Mouse (Mus musculus) heart, postnatal 0 days (tissue): ENCODE measurements around the gene Vps18. TPM values are rescaled to one million over a fixed set of nuclear protein-coding genes. Genes with fewer than 3 reads are reported as not detected.

Source experiments
- ATAC-seq: fragments of 200-750 bp; cut with Nextera tagmentation; 2 replicates; pipeline ENCODE4 v1.8.0; 2017; ENCODE audit warnings: low read depth, moderate number of reproducible peaks, moderate library complexity; ENCODE audit not compliant: insufficient read depth
- DNase-seq: peaks from one replicate; pipeline ENCODE4 v3.0.0-alpha.2; 2016; ENCODE audit warnings: low spot score
- H3K27ac ChIP-seq: fragments of 300-500 bp; sonication (generic); 2 replicates; pipeline ENCODE4 v1.5.1; 2014; ENCODE audit warnings: low read depth, mild to moderate bottlenecking
- H3K27me3 ChIP-seq: fragments of 300-500 bp; sonication (generic); 2 replicates; pipeline ENCODE4 v1.6.1; 2014; ENCODE audit warnings: low read length, mixed read lengths; ENCODE audit not compliant: control insufficient read depth, insufficient read depth
- H3K36me3 ChIP-seq: fragments of 300-500 bp; sonication (generic); replicated peaks from 2 replicates; pipeline ENCODE4 v1.6.1; 2014; ENCODE audit warnings: low read length, mixed read lengths; ENCODE audit not compliant: control insufficient read depth, insufficient read depth
- H3K4me1 ChIP-seq: fragments of 300-500 bp; sonication (generic); 2 replicates; pipeline ENCODE4 v1.6.1; 2014; ENCODE audit warnings: antibody characterized with exemption; ENCODE audit not compliant: control insufficient read depth, insufficient read depth
- H3K4me2 ChIP-seq: fragments of 300-500 bp; sonication (generic); 2 replicates; pipeline ENCODE4 v1.6.1; 2014; ENCODE audit warnings: low read depth, mild to moderate bottlenecking, low read length, moderate library complexity
- H3K4me3 ChIP-seq: fragments of 300-500 bp; sonication (generic); 2 replicates; pipeline ENCODE4 v1.5.1; 2014; ENCODE audit warnings: low read depth, low read length
- H3K9ac ChIP-seq: fragments of 300-500 bp; sonication (generic); replicated peaks from 2 replicates; pipeline ENCODE4 v1.6.1; 2014; ENCODE audit warnings: low read depth, low read length, mixed read lengths
- H3K9me3 ChIP-seq: fragments of 300-500 bp; sonication (generic); replicated peaks from 2 replicates; pipeline ENCODE4 v1.6.1; 2016; ENCODE audit warnings: low read length; ENCODE audit not compliant: control insufficient read depth
- CTCF ChIP-seq: IDR thresholded peaks from 2 replicates; pipeline ENCODE4 v1.5.1; 2016; ENCODE audit warnings: antibody characterized with exemption, control low read depth, low read depth
- EP300 ChIP-seq: IDR thresholded peaks from 2 replicates; pipeline ENCODE4 v1.6.1; 2016; ENCODE audit warnings: antibody characterized with exemption, low read depth
- WGBS: fragments of 180-500 bp; shearing (Covaris S2); extraction: QIAGEN DNeasy Blood & Tissue Kit; methylation state at CpG from one replicate; pipeline ENCODE4 v1.1.7; 2014; 5-methylcytosine and 5-hydroxymethylcytosine counted together
- polyA plus RNA-seq: library from polyadenylated mRNA; unstranded; fragments of >200 nt; fragmentation: Nextera tagmentation; extraction: Ambion mirVana; gene quantifications from 2 replicates; pipeline ENCODE4 v1.2.1, GENCODE M21; 2015
- total RNA-seq: library from RNA; depleted of rRNA; stranded (reverse); fragments of >200 nt; gene quantifications from 2 replicates; pipeline ENCODE4 v1.2.3, GENCODE M21; 2014; ENCODE audit warnings: low replicate concordance

The Vps18 gene
- total and polyA plus RNA-seq, 2 experiments from 2014 or later, result 8.0 to 14.3 TPM

- TF ChIP-seq CTCF (no peak), EP300 (no peak)
- peaks cover 66% of the 10 kb centered on the region for H3K27me3 ChIP-seq
- H3K27ac ChIP-seq, result no peak overlapping the region
- 17% methylated on average over 38 of the region's 39 CpGs for WGBS
- H3K4me1 ChIP-seq, result peaks cover 32% of the 10 kb centered on the region; the same call in 1 of the 2 replicates
- no peaks in the 10 kb centered on the region for H3K36me3 ChIP-seq
- H3K9ac ChIP-seq, result 0 out of 2 replicates have a peak overlapping the region, but pooled peaks have one; percentile 16
- DNase-seq (no peak), ATAC-seq (no peak)
- peak overlapping the region; percentile 57 for H3K4me2 ChIP-seq
- no peaks in the 10 kb centered on the region for H3K9me3 ChIP-seq
- peak overlapping the region; percentile 32 for H3K4me3 ChIP-seq
These were observed 34.2 kb downstream of the Vps18 start for GRCm38 (mm10) chr2:119322587-119323300.

GRCm38 (mm10) chr2:119323866-119324575 is 35.5 kb downstream of the Vps18 start:
- H3K27ac ChIP-seq, result no peak overlapping the region
- ATAC-seq, result no peak
- peaks cover 78% of the 10 kb centered on the region for H3K27me3 ChIP-seq

GRCm38 (mm10) chr2:119324576-119325318 is 36.2 kb downstream of the Vps18 start:
- H3K4me1 ChIP-seq, result peaks cover 32% of the 10 kb centered on the region; the same call in 1 of the 2 replicates
- ATAC-seq (no peak), DNase-seq (no peak)
- H3K36me3 ChIP-seq, result no peaks in the 10 kb centered on the region
- H3K4me2 ChIP-seq, result peak overlapping the region; percentile 76
- H3K9ac ChIP-seq, result peak overlapping the region; percentile 70; the same call in 1 of the 2 replicates
- no peak for TF ChIP-seq CTCF
- TF ChIP-seq EP300, result no peak
- H3K27me3 ChIP-seq, result peaks cover 83% of the 10 kb centered on the region
- H3K27ac ChIP-seq, result peak overlapping the region; percentile 44
- 1% methylated on average over 32 of the region's 32 CpGs for WGBS
- H3K4me3 ChIP-seq, result peak overlapping the region; percentile 73
- H3K9me3 ChIP-seq, result no peaks in the 10 kb centered on the region

More at GRCm38 (mm10) chr2:119323866-119324575, 35.5 kb downstream of the Vps18 start:
- TF ChIP-seq EP300 (no peak), CTCF (no peak)
- H3K4me1 ChIP-seq, result peaks cover 32% of the 10 kb centered on the region; the same call in 1 of the 2 replicates
- no peaks in the 10 kb centered on the region for H3K9me3 ChIP-seq
- 15% methylated on average over 31 of the region's 32 CpGs for WGBS
- no peak for DNase-seq
- H3K9ac ChIP-seq, result peak overlapping the region; percentile 70; the same call in 1 of the 2 replicates
- peak overlapping the region; percentile 73 for H3K4me3 ChIP-seq
- no peaks in the 10 kb centered on the region for H3K36me3 ChIP-seq
- peak overlapping the region; percentile 76 for H3K4me2 ChIP-seq

- Histone ChIP-seq H3K27me3 (peaks cover 89% of the 10 kb centered on the region), H3K4me2 (peak within 1 kb of the TSS; percentile 76), H3K4me1 (peaks cover 32% of the 10 kb centered on the region; the same call in 1 of the 2 replicates), H3K36me3 (no peaks in the 10 kb centered on the region), H3K4me3 (peak within 1 kb of the TSS; percentile 73), H3K9me3 (no peaks in the 10 kb centered on the region), H3K27ac (peak within 1 kb of the TSS; percentile 72), H3K9ac (peak within 1 kb of the TSS; percentile 70)
- DNase-seq (peak; percentile 77), ATAC-seq (peak; percentile 74)
- under 1% methylated on average over 33 of the region's 33 CpGs for WGBS
- TF ChIP-seq CTCF (no peak), EP300 (no peak)
These were observed 37.1 kb downstream of the Vps18 start, which contains the start of gene Dll4 for GRCm38 (mm10) chr2:119325568-119326143. Gene Dll4 (plus strand): TSS chr2:119325784.
